Mouse (Mus musculus) thymus, postnatal 14 days (tissue): ENCODE results near the gene Nans.

Experiments used
- DNase-seq: peaks from one replicate; pipeline ENCODE4 v3.0.0; 2021

Gene Nans

DNA sequence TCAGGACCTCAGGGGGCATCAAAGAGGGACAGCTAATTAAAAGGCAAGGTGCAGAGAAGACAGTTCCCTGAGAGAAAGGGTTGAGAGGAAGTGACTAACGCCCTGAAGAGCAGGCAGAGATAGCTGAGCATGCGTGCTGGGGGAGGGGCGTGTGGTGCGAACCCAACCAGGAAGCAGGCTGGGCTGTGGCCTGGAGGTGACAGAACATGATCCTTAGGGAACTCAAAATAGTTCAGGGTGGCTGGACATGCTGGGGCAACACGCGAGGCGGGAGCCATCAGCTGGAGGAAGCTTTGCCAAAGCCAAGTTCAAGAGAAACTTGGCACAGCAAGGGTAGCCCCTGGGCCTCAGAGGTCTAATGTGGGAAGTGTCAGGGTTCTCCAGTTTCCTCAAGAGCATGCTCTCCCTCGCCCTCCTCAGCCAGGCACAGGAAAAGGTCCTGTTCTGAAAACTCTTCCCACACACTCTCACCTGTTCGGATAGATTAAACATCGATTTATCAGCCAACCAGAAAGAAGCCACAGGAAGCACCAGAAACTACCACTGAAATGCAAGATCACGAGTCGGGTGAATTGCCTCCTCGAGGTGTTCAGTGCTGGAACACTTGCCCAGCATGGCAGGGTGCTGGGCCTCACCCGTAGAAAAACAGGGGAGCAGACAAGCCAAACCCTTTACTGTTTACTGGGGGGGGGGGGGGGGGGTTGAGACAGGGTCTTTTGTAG lies 3.2 kb upstream of the Nans start:
- DNase-seq, result peak; percentile 95

DNA sequence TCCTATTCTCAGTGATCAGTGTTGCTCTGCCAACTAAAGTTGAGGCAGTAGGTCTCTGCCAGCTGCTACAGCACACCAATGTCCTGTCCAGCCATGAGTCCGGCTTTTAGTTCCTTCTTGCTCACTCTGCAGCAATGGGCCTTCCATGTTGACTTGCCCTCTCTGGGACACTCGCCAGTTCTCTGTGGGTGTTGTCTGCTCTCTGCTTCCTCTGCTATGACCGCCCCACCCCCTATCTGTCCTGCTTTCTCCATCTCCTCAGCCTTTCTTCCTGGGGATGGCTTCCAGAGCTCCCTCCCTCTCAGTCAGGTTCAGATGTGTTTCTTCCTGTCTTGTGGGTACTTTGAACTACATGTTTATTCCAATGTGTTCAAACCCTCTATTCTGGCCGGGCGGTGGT lies 1.7 kb upstream of the Nans start:
- no peak for DNase-seq

DNA sequence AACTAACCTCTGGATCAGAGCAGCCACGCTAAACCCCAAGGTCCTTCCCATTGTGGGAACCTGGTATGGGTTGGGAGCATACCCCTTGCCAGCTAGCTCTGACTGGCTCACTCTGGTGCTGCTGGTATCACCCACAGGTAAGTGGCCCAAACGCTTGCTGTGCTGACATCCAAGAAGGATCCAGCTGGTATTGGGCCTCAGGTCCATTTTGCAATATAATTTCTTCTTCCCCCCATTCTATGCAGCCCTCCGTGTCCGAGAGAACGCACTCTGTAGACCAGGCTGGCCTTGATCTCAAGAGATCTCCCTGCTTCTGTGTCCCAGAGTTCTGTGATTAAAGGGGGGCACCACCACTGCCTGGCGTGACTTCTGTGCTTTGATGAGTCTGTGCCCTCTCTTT lies 4.0 kb downstream of the Nans start:
- DNase-seq, result no peak

DNA sequence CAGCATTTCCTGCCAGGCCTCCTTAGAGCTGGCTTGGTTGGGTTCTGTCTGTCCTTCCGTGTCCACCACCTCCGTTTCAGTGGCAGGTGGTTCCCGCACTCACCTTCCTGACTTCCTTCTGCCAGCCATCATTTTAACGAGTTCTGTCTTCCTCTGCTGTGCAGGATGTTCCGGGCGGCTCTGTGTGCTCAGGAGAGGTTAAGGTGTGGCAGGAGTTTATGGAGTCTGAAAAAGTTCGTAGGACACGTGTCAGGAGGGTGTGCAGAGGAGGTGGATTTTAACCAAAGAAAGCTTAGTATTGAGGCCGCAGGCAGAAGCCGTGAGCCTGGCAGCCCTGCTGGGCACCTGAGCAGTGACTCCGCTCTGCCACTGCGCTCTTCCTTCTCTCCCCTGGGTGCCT lies 6.5 kb downstream of the Nans start:
- DNase-seq, result no peak

DNA sequence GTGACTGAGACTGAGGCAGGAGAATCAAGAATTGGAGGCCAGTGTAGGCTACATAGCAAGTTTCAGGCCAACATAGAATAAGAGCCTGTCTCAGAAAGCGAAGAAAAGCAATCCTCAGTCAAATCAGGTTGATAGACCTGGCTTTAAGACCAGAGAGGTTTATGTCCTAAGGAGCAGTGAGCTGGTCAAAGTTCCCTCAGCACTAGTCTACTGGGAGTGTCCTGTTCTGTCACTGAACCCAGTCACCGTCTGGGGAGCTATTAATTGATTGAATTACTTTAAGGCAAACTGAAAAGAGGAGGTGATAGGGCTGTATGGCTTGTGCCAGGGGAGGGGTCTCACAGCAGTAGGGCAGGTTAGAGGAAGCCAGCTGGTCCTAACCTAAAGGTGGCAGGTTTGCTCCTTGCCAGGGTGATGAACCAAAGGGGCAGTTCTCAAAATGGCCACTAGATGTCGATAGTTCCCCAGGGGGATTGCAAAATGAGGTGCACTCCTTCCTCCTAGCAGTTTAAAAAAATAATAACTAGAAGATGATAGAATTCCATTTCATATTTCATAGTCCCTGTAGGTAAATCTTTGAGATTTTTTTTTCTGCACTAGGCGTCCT lies 8.3 kb downstream of the Nans start:
- peak; percentile 87 for DNase-seq

DNA sequence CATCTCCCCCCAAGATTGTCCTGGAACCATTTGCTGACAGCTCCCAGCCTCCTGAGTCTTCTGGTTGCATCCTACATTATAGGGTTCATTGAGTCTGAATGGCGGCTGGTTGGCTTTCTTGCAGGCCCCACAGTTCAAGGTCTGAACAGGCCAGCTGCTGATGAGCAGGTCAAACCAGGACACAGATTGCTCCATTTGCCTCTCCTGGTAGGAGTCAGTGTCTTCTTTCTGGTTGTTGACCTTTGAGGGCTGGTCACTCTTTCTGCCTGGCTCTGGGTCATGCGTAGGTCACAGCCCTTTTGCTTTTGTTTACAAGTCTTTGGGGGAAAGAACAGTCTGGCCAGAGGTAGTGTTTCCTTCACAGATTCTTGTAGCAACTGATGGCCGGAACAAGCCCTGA lies 9.5 kb downstream of the Nans start:
- no peak for DNase-seq

DNA sequence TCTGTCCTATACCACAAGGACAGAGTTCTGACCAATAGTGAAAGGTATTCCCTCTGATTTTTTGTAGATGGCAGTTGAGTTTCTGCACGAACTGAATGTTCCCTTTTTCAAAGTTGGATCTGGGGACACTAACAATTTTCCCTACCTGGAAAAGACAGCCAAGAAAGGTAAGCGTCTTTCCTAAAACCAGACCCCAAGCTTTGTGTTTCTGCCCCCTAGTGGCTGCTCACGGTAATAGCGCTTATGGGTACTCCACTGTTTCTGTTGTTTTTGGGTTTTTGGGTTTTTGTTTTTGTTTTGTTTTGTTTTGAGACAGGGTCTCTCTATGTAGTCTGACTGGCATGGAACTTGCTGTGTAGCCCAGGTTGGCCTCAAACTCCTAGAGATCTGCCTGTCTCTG lies 9.9 kb downstream of the Nans start:
- DNase-seq, result peak; percentile 60

DNA sequence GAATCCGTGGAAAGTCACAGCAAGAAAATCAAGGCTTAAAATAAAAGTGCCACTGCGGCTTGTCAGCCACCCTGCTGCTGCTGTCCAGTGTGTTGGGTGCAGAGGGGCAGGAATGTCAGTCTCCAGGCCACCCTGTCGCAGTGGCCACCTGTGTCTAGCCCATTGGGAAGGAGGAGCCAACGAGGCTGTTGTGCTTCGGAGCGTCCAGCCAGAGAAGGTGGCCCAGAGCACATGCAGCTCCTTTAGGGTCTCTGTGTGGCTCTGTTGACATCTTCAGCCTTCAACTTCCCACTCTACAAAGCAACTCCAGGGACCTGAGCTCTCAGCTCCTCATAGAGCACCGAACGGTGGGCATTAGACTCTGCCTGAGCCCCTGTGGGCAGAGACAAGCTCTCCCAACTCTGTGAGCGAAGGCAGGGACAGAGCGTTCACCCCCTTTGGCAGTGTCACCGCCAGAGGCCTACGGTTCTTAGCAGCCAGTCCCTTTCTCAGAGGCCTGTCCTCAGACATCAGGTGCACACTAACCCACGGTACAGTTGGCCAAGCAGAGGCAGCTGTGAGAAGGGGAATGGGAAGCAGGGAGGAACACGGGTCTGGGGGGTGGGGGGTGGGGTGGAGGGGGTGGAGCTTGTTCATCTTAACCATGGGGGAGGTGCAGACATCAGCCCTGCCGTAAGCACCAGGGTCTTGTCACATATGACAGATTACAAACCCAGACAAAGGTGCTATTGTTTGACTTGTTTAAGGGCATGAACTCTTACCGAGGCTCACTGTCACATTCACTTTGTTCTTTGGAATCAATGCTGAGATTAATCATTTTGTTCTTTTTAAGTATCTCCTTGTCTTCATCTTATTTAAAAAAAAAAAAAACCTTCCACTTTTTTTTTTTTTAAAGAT lies 13.8 kb downstream of the Nans start:
- DNase-seq, result no peak

DNA sequence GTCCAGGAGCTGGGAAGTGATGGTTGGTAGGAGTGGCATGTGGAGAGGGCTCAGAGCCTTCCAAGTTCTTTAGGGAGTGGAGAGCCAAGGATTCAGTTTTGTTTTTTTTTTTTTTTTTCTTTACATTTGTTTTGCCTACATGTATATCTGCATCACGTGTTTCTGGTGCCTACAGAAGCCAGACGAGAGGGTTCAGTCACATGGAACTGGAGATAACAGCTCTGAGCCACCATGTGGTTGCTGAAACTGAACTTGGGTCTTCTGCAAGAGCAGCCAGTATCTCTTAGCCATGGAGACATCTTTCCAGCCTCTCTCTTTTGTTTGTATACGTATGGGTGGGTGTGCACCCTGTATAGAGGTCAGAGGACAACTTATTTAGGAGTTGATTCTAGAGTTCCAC lies 14.8 kb downstream of the Nans start:
- no peak for DNase-seq

DNA sequence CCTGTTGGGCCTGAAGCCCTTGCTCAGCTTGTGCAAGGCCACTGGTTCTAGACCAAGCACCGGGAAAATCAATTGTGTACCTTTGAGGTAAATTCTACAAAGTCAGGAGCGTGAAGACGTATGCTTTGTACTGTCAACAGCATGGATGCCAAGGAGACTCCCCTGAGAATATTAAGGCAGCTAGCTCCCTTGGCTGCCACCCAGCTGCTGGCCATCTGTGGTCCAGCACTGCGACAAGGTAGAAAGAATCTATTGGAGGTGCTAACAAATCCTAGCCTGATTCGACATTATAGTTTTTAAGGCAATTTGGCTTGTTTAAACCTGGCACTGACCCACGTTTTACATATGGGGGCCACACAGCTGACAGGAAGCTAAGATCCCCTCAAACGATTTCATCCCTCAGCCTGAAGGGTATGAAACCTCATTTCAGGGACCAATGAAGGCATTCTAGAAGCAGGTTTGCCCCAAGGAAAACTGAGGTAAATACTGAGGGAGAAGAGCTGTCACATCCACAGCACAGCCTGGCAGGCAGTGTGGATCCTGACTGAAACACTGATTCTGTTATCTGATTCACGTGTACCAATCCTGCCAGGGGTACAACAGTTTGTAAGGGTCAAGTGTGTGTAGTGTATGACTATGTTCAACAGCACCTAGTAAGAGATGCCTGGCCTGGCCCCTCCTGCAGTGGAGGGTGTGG lies 16.5 kb downstream of the Nans start:
- DNase-seq, result no peak

DNA sequence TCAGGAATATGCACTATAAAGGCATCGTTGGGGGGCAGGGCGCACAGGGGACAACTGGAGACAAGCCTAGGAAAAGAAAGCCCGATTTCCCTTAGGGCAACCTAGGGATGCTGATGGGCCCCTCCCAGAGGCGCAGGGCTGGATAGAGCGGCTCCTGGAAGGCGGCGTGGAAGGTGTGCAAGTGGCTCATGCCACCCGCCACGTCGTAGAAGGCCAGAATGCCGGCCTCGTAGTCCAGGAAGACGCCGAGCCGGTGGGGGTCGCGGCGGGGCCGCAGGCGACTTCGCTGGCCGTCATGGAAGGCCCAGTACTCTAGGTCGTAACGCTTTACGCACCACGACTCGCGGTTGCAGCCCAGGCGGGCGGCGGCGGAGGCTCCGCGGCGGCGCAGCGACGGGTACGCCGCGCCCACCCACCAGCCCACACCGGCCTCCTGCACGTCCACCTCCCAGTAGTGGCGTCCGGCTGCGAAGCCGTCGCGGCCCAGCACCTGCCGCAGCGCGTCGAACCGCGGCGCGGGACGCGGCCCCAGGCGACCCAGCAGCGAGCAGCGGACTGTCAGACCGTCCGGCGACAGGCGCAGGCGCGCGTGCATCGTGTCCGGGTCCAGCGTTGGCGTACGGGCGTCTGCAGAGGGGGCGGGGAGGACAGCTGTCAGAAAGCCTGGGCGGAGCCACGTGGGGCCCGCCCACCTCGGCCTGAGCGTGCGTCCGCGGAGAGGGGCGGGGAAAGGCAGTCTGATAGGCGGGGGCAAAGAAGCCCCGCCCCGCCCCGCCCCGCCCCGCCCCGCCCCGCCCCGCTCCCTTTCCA lies 18.0 kb downstream of the Nans start:
- DNase-seq, result peak; percentile 93

DNA sequence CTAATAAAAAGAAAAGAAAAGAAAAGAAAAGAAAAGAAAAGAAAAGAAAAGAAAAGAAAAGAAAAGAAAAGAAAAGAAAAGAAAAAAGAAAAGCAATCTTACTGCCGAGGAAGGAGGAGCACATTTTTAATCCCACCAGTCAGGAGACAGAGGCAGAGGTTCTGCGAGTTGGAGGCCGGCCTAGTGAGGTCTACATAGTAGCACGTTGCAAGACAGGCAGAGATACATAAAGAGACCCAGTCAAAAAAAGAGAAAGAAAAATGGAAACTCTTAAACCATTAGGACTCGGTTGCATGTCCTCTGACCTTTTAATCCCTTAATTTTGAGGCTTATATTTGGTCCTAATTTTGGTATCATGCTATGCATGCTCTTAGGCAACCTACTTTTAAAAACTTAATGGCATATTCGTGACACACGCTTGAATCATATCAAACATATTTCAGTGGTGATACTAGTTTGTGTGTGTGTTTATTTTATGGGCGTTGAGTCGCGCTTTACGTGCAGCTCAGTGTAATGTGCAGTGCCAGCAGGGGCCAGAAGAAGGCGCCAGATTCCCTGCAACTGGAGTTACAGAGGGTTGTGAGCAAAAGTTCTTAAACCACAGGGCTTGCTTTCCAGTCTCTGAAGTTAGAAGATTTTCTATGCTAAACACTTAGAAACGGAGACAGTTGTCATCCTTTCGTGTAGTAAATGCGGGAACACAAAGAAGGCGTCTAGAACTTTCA lies 18.9 kb downstream of the Nans start:
- peak; percentile 92 for DNase-seq

DNA sequence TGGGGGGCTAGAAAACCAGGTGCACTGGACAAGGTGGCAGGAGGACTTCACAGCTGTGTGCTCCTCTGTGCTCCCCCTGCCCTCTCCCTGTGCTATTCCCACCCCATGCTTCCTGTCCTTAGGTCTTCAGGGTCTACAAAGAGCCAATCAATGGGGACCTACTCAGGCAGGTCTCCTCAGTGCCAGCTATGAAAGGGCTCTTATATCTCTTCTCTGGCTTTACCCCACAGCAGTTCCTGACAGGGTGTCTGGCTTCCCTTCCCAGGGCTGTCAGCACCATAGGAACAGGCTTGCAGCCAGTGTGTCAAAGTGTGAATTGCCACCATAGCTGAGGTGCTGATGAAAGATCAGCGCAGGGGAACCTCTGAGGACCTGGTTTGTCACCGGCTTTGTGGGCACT lies 31.4 kb downstream of the Nans start:
- DNase-seq, result no peak

DNA sequence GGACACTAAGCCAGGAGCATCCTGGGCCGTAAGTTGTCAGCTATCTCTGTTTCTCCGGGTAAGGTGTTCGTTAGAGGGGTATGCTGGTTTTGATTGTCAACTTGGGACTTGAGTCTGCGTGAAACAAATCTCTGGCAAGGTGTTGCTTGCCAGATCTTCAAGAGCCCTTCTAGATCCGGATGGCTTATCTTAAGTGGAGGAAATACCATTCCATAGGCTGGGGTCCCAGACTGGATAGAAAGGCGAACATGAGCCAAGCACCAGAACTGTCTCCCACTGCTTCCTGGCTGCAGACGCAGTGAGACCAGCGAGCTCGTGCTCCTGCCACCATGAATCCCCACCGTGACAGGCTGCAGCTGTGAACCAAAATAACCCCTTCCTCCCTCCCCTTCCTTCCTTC lies 32.4 kb downstream of the Nans start:
- no peak for DNase-seq

DNA sequence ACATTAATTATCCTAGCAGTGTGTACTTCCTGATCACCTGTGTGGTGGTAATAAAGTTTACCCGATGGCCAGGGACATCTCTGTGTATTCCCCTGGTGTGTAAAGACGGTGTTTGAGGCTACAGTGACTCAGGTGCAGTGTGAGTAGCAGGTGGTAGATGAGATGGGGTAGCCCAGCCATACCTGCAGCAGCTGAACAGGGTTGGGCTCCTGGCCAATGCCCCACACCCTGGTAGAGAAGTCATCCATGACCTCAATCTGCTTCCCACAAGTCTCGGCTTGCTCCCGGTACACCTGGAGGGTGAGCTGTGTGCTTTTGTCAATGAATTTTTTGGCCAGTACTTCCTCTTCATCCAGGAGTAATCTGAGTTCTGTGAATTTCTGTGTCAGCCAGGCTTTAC lies 34.3 kb downstream of the Nans start:
- no peak for DNase-seq

DNA sequence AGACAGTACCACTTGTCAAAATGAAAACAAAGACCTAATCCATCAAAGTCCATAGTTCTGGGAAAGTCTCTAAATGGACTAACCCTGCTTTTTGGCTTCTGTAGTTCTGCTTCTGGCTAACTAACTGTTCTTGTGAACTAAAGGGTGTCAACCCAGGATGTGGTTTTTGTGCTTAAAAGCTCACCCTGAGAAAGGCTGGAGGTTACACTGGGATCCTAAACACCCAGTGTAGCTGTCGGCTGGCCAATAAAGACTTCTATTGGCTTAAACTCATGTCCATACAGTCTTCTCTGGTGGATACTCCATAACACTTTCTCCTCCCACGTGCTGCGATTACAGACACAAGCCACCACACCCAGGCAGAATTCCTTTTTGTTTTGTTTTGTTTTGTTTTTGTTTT lies 37.2 kb downstream of the Nans start:
- peak; percentile 44 for DNase-seq

DNA sequence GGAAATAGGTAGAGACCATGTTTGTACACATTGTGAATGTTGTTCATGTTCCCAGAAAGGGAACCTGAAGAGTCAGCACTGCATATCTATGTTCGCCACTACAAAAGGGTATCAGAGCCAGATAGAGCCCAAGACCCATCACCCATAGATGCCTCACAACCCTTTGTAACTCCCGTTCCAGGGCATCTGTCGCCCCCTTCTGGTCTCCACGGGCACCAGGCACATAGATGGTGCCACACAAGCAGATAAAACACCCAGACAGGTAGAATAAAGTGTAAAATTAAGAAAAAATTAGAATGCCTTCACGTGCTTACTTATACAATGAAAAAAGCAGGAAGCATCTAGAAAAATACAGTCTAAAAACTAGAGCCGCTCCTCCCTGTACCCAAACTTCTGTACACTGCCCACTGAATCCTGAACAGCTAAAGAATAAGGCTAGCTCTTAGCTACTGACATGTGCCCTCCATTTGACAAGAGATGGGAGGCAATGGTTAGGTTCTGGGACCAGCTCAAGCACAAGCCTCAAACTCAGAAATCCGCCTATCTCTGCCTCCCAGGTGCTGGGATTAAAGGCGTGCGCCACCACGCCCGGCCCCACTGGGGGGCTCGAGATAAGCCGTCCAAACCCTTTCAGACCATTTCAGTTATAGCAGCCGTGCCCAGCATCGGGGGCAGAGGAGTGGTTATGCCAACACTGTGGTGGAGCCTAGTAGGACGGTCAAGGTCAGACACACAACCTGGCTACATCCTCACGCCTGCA lies 37.9 kb downstream of the Nans start:
- DNase-seq, result peak; percentile 53

DNA sequence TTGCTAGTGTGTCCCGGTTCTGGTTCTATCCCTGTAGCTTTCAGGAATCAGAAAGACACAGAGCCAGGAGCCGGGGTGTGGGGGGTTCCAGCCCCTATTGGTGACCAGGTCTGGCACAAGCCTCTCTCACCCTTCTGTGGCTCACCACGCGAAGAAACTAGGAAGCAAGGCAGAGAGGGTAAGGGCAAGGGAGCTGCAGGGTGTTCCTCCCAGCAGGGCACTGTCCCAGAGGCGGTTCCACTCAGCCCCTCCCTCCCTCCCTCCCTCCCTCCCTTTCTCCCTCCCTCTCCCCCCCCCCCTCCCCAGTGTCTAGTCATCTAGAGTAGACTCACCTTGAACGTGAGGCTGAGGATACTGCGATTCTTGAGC lies 38.5 kb downstream of the Nans start:
- no peak for DNase-seq

DNA sequence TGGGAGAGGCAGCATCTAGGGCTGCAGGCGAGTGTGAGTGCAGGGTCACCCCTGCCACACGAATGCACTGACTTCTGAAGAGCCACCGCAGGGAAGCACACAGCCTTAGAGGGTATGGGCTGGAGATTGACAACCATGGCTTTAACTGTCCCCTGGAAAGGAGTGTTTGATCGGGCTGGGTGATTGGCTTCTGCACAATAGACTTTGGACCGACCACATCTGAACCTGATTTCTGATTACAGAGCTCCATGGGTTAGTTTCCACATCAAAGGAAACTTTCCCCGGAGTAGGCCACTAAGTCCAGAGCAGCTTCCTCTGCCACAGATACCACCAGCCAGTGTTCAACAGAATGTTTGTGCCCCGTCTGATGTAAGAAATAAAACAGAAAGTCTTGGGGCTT lies 40.7 kb downstream of the Nans start:
- DNase-seq, result no peak

DNA sequence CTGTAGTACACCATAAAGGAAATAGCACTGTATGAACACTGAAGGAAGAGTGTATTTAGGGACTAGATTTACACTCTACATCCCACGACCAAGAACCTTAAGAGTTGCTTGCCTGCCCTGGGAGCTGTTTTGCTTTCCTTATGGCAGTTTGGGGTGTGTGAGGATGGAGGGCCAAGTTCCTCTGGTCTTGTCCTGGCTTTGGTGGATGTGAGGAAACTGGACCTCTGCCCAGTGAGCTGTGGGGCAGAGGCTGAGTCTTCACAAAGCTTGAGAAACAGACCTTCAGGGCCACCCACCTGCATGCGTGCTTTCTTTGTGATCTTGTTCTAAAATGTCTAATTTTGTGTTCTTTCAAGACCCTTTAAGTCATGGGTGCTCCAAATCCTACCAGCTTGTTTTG lies 43.5 kb downstream of the Nans start:
- no peak for DNase-seq

DNA sequence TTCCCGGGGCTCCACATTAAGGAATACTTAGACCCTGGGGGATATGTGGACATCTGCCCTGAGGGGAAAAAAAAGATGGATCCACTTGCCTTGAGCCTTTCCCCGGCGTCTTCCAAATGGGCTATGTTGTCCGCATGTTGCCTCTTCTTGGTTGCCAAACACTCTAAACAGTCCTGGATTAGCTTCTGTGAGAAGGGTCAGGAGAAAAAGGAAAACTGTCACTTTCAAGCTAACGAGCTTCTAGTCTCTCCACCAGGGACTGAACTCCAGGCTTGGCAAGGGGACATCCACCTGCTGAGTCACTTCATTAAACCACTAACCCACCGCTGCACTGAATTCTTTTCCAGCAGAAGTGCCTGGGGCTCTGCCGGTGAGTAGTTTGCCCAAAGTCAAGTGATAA lies 43.9 kb downstream of the Nans start:
- DNase-seq, result no peak
